Mouse (Mus musculus): Measurements from ENCODE around the gene Dirc2. TPM values are rescaled to one million over a fixed set of nuclear protein-coding genes. Genes with fewer than 3 reads are reported as not detected.

Gene Dirc2
- polyA plus RNA-seq, 2 experiments = 4.9 to 5.9 TPM

- H3K27me3 ChIP-seq (ENCODE audit: control insufficient read depth, insufficient read depth, low read length) = no peaks in the 10 kb centered on the region
- H3K36me3 ChIP-seq (replicated peaks; ENCODE audit: control insufficient read depth, insufficient read depth, low read depth) = no peaks in the 10 kb centered on the region; the same call in 1 of the 2 replicates
- no peak overlapping the region for H3K9ac ChIP-seq (replicated peaks)
- DNase-seq (ENCODE audit: low read depth in 3 of 3, low spot score in 3 of 3) (no peak), ATAC-seq (ENCODE audit: insufficient read depth) (no peak)
- H3K4me3 ChIP-seq (ENCODE audit: insufficient read depth in 1 of 2, low read depth in 2 of 2, low read length in 2 of 2) = no peak overlapping the region
- no peak overlapping the region for H3K27ac ChIP-seq
- TF ChIP-seq CTCF (IDR thresholded peaks at IDR 0.05; ENCODE audit: low read depth) (no peak), EP300 (IDR thresholded peaks at IDR 0.05; ENCODE audit: low read depth) (no peak)
- no peaks in the 10 kb centered on the region for H3K9me3 ChIP-seq (ENCODE audit: control insufficient read depth, low read length)
- no peak overlapping the region for H3K4me2 ChIP-seq (ENCODE audit: low read depth)
- H3K4me1 ChIP-seq (replicated peaks; ENCODE audit: control insufficient read depth in 2 of 2, insufficient read depth in 2 of 2, low read length in 1 of 2) = peaks cover 7 to 9% of the 10 kb centered on the region in 2 experiments
- WGBS (ENCODE audit: insufficient replicate concordance) = 79% methylated on average over 7 of the region's 7 CpGs
These were observed 7.6 kb upstream of the Dirc2 start for GRCm38 (mm10) chr16:35776737-35777136.

- Histone ChIP-seq H3K4me2 (ENCODE audit: low read depth) (no peak overlapping the region), H3K9me3 (ENCODE audit: control insufficient read depth, low read length) (no peaks in the 10 kb centered on the region), H3K27ac (no peak overlapping the region), H3K4me1 (replicated peaks; ENCODE audit: control insufficient read depth in 2 of 2, insufficient read depth in 2 of 2, low read length in 1 of 2) (peaks cover 14 to 17% of the 10 kb centered on the region in 2 experiments), H3K9ac (replicated peaks) (no peak overlapping the region), H3K27me3 (ENCODE audit: control insufficient read depth, insufficient read depth, low read length) (no peaks in the 10 kb centered on the region), H3K36me3 (replicated peaks; ENCODE audit: control insufficient read depth, insufficient read depth, low read depth) (no peaks in the 10 kb centered on the region; the same call in 1 of the 2 replicates), H3K4me3 (ENCODE audit: insufficient read depth in 1 of 2, low read depth in 2 of 2, low read length in 2 of 2) (no peak overlapping the region)
- ATAC-seq (ENCODE audit: insufficient read depth) (no peak), DNase-seq (ENCODE audit: low read depth in 3 of 3, low spot score in 3 of 3) (no peak)
- no peak for TF ChIP-seq CTCF (IDR thresholded peaks at IDR 0.05; ENCODE audit: low read depth)
- no peak for TF ChIP-seq EP300 (IDR thresholded peaks at IDR 0.05; ENCODE audit: low read depth)
- WGBS (ENCODE audit: insufficient replicate concordance) = 31% methylated on average over 1 of the region's 1 CpGs
These were observed 6.7 kb upstream of the Dirc2 start for GRCm38 (mm10) chr16:35775835-35776234.

- ATAC-seq (ENCODE audit: insufficient read depth) = peak; percentile 14; the same call in 1 of the 2 replicates
These were observed 3.4 kb upstream of the Dirc2 start for GRCm38 (mm10) chr16:35772598-35772997.

GRCm38 (mm10) chr16:35771606-35772005 lies 2.5 kb upstream of the Dirc2 start:
- TF ChIP-seq CTCF (IDR thresholded peaks at IDR 0.05; ENCODE audit: low read depth) (peak; percentile 25; the same call in 1 of the 2 replicates), EP300 (IDR thresholded peaks at IDR 0.05; ENCODE audit: low read depth) (no peak)
- no peak for ATAC-seq (ENCODE audit: insufficient read depth)
- Histone ChIP-seq H3K9me3 (ENCODE audit: control insufficient read depth, low read length) (no peaks in the 10 kb centered on the region), H3K27me3 (ENCODE audit: control insufficient read depth, insufficient read depth, low read length) (no peaks in the 10 kb centered on the region), H3K27ac (no peak overlapping the region; the same call in 1 of the 2 replicates), H3K4me1 (replicated peaks; ENCODE audit: control insufficient read depth in 2 of 2, insufficient read depth in 2 of 2, low read length in 1 of 2) (peaks cover 21 to 33% of the 10 kb centered on the region in 2 experiments), H3K36me3 (replicated peaks; ENCODE audit: control insufficient read depth, insufficient read depth, low read depth) (no peaks in the 10 kb centered on the region; the same call in 1 of the 2 replicates), H3K9ac (replicated peaks) (no peak overlapping the region), H3K4me2 (ENCODE audit: low read depth) (peak overlapping the region; percentile 72), H3K4me3 (ENCODE audit: insufficient read depth in 1 of 2, low read depth in 2 of 2, low read length in 2 of 2) (peak overlapping the region; percentile 20 to 89; a peak in 3 of 4 replicates)
- no peak for DNase-seq (ENCODE audit: low read depth in 3 of 3, low spot score in 3 of 3)
- 73% methylated on average over 5 of the region's 5 CpGs for WGBS (ENCODE audit: insufficient replicate concordance)

More at GRCm38 (mm10) chr16:35772598-35772997, 3.4 kb upstream of the Dirc2 start:
- Histone ChIP-seq H3K27ac (no peak overlapping the region), H3K9ac (replicated peaks) (no peak overlapping the region), H3K4me3 (ENCODE audit: insufficient read depth in 1 of 2, low read depth in 2 of 2, low read length in 2 of 2) (no peak overlapping the region), H3K4me1 (replicated peaks; ENCODE audit: control insufficient read depth in 2 of 2, insufficient read depth in 2 of 2, low read length in 1 of 2) (peaks cover 21 to 30% of the 10 kb centered on the region in 2 experiments), H3K27me3 (ENCODE audit: control insufficient read depth, insufficient read depth, low read length) (no peaks in the 10 kb centered on the region), H3K9me3 (ENCODE audit: control insufficient read depth, low read length) (no peaks in the 10 kb centered on the region), H3K36me3 (replicated peaks; ENCODE audit: control insufficient read depth, insufficient read depth, low read depth) (no peaks in the 10 kb centered on the region; the same call in 1 of the 2 replicates), H3K4me2 (ENCODE audit: low read depth) (peak overlapping the region; percentile 72; the same call in 1 of the 2 replicates)
- DNase-seq (ENCODE audit: low read depth in 3 of 3, low spot score in 3 of 3) = peak in 2 of 3 experiments; percentile 38 to 42
- WGBS (ENCODE audit: insufficient replicate concordance) = 60% methylated on average over 5 of the region's 5 CpGs
- no peak for TF ChIP-seq CTCF (IDR thresholded peaks at IDR 0.05; ENCODE audit: low read depth)
- TF ChIP-seq EP300 (IDR thresholded peaks at IDR 0.05; ENCODE audit: low read depth) = no peak

GRCm38 (mm10) chr16:35771141-35771540 lies 2.0 kb upstream of the Dirc2 start:
- H3K9ac ChIP-seq (replicated peaks) = peak overlapping the region; percentile 70
- no peak for ATAC-seq (ENCODE audit: insufficient read depth)
- no peak for TF ChIP-seq EP300 (IDR thresholded peaks at IDR 0.05; ENCODE audit: low read depth)
- no peak for TF ChIP-seq CTCF (IDR thresholded peaks at IDR 0.05; ENCODE audit: low read depth)
- H3K9me3 ChIP-seq (ENCODE audit: control insufficient read depth, low read length) = no peaks in the 10 kb centered on the region
- no peak for DNase-seq (ENCODE audit: low read depth in 3 of 3, low spot score in 3 of 3)
- H3K4me2 ChIP-seq (ENCODE audit: low read depth) = peak overlapping the region; percentile 72
- H3K27me3 ChIP-seq (ENCODE audit: control insufficient read depth, insufficient read depth, low read length) = no peaks in the 10 kb centered on the region
- no peaks in the 10 kb centered on the region; the same call in 1 of the 2 replicates for H3K36me3 ChIP-seq (replicated peaks; ENCODE audit: control insufficient read depth, insufficient read depth, low read depth)
- 39% methylated on average over 8 of the region's 8 CpGs for WGBS (ENCODE audit: insufficient replicate concordance)
- H3K4me3 ChIP-seq (ENCODE audit: insufficient read depth in 1 of 2, low read depth in 2 of 2, low read length in 2 of 2) = peak overlapping the region; percentile 63 to 89
- peak overlapping the region; percentile 34 for H3K27ac ChIP-seq
- peaks cover 21 to 33% of the 10 kb centered on the region in 2 experiments for H3K4me1 ChIP-seq (replicated peaks; ENCODE audit: control insufficient read depth in 2 of 2, insufficient read depth in 2 of 2, low read length in 1 of 2)
